Mouse (Mus musculus) embryonic fibroblast, embryonic 13.5 days (primary cell): ENCODE measurements at regions not wholly inside any gene's neighbourhood (a gene's known extent, or its start where the extent isn't known, plus 50 kb on each side); places are given as distances from the start of the nearest gene placed in this dataset.

Experiments
- CTCF ChIP-seq: IDR thresholded peaks from 2 replicates; pipeline ENCODE4 v1.5.1; 2011; ENCODE audit warnings: mild to moderate bottlenecking, control low read depth, low read length, moderate library complexity, borderline replicate concordance; ENCODE audit not compliant: insufficient read depth
- POLR2A ChIP-seq: IDR thresholded peaks from 2 replicates; pipeline ENCODE4 v1.6.1; 2011; ENCODE audit warnings: low read depth, mild to moderate bottlenecking, control low read depth, low read length, moderate library complexity

DNA sequence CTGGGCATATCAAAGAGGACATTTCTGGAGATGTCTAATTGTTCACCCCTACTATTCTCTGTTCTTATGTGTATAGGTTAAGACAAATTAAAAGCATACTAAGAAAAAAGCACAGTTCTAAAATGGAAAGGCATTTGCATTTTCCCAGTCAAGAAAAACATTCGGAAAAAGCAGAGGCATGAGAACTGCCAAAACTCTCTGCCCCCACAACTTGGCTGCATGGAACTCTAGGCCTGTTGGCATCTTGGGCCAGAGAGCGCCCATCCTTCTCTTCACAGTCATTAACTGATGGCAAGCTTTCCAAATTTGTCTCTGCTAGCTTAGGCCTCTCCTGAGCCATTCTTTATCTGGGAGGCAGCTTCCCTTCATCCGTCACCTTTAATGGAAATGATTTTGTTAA, 281.6 kb downstream of the Tex13c3 start:
- TF ChIP-seq POLR2A (no peak), CTCF (no peak)
